Mouse (Mus musculus): ENCODE measurements around the gene Hrg. TPM values are rescaled to one million over a fixed set of nuclear protein-coding genes. Genes with fewer than 3 reads are reported as not detected.

The Hrg gene
- 0.60 TPM in 1 of 2 replicates, not detected in the other for polyA plus RNA-seq (2012; rRNA removed)

- Histone ChIP-seq H3K27me3 (ENCODE audit: control insufficient read depth, insufficient read depth, low read length) (no peaks in the 10 kb centered on the region), H3K27ac (ENCODE audit: control insufficient read depth, insufficient read depth, low read length) (no peak within 1 kb of the TSS), H3K36me3 (ENCODE audit: control insufficient read depth, insufficient read depth, low read length) (no peaks in the 10 kb centered on the region), H3K4me1 (replicated peaks; ENCODE audit: control insufficient read depth, insufficient read depth, low read length) (no peaks in the 10 kb centered on the region), H3K4me3 (ENCODE audit: control insufficient read depth, insufficient read depth, low read length) (no peak within 1 kb of the TSS)
- TF ChIP-seq CTCF (IDR thresholded peaks at IDR 0.05; ENCODE audit: borderline replicate concordance, control insufficient read depth, extremely low read depth, insufficient read depth, low read length, poor library complexity), result no peak
- TF ChIP-seq POLR2A (IDR thresholded peaks at IDR 0.05; ENCODE audit: control insufficient read depth, extremely low read depth, insufficient read depth, low read length, poor library complexity), result no peak
- 95% methylated on average over 6 of the region's 6 CpGs for WGBS
- DNase-seq, result no peak
These were observed at the start of gene Hrg for GRCm38 (mm10) chr16:22950840-22951395. Gene Hrg (plus strand): TSS chr16:22951072.

- Histone ChIP-seq H3K27me3 (ENCODE audit: control insufficient read depth, insufficient read depth, low read length) (no peaks in the 10 kb centered on the region), H3K27ac (ENCODE audit: control insufficient read depth, insufficient read depth, low read length) (no peak overlapping the region), H3K4me1 (replicated peaks; ENCODE audit: control insufficient read depth, insufficient read depth, low read length) (no peaks in the 10 kb centered on the region), H3K36me3 (ENCODE audit: control insufficient read depth, insufficient read depth, low read length) (no peaks in the 10 kb centered on the region), H3K4me3 (ENCODE audit: control insufficient read depth, insufficient read depth, low read length) (no peak overlapping the region)
- TF ChIP-seq CTCF (IDR thresholded peaks at IDR 0.05; ENCODE audit: borderline replicate concordance, control insufficient read depth, extremely low read depth, insufficient read depth, low read length, poor library complexity) (no peak), POLR2A (IDR thresholded peaks at IDR 0.05; ENCODE audit: control insufficient read depth, extremely low read depth, insufficient read depth, low read length, poor library complexity) (no peak)
- no peak for DNase-seq
- 92% methylated on average over 3 of the region's 3 CpGs for WGBS
These were observed 49.5 kb upstream of the Hrg start for GRCm38 (mm10) chr16:22901326-22901725.

GRCm38 (mm10) chr16:22909290-22909689 is 41.6 kb upstream of the Hrg start:
- Histone ChIP-seq H3K4me3 (ENCODE audit: control insufficient read depth, insufficient read depth, low read length) (no peak overlapping the region), H3K36me3 (ENCODE audit: control insufficient read depth, insufficient read depth, low read length) (no peaks in the 10 kb centered on the region), H3K27ac (ENCODE audit: control insufficient read depth, insufficient read depth, low read length) (no peak overlapping the region), H3K27me3 (ENCODE audit: control insufficient read depth, insufficient read depth, low read length) (no peaks in the 10 kb centered on the region), H3K4me1 (replicated peaks; ENCODE audit: control insufficient read depth, insufficient read depth, low read length) (no peaks in the 10 kb centered on the region)
- TF ChIP-seq POLR2A (IDR thresholded peaks at IDR 0.05; ENCODE audit: control insufficient read depth, extremely low read depth, insufficient read depth, low read length, poor library complexity), result no peak
- no peak for TF ChIP-seq CTCF (IDR thresholded peaks at IDR 0.05; ENCODE audit: borderline replicate concordance, control insufficient read depth, extremely low read depth, insufficient read depth, low read length, poor library complexity)
- WGBS, result 94% methylated on average over 6 of the region's 6 CpGs
- DNase-seq, result no peak

- TF ChIP-seq POLR2A (IDR thresholded peaks at IDR 0.05; ENCODE audit: control insufficient read depth, extremely low read depth, insufficient read depth, low read length, poor library complexity) (no peak), CTCF (IDR thresholded peaks at IDR 0.05; ENCODE audit: borderline replicate concordance, control insufficient read depth, extremely low read depth, insufficient read depth, low read length, poor library complexity) (no peak)
- H3K4me1 ChIP-seq (replicated peaks; ENCODE audit: control insufficient read depth, insufficient read depth, low read length), result no peaks in the 10 kb centered on the region
- 91% methylated on average over 3 of the region's 3 CpGs for WGBS
- no peaks in the 10 kb centered on the region for H3K36me3 ChIP-seq (ENCODE audit: control insufficient read depth, insufficient read depth, low read length)
- H3K27me3 ChIP-seq (ENCODE audit: control insufficient read depth, insufficient read depth, low read length), result no peaks in the 10 kb centered on the region
- no peak for DNase-seq
- H3K4me3 ChIP-seq (ENCODE audit: control insufficient read depth, insufficient read depth, low read length), result no peak overlapping the region
- no peak overlapping the region for H3K27ac ChIP-seq (ENCODE audit: control insufficient read depth, insufficient read depth, low read length)
These were observed 38.9 kb upstream of the Hrg start for GRCm38 (mm10) chr16:22911986-22912385.

GRCm38 (mm10) chr16:22912886-22913285 is 38.0 kb upstream of the Hrg start:
- Histone ChIP-seq H3K27ac (ENCODE audit: control insufficient read depth, insufficient read depth, low read length) (no peak overlapping the region), H3K27me3 (ENCODE audit: control insufficient read depth, insufficient read depth, low read length) (no peaks in the 10 kb centered on the region), H3K4me1 (replicated peaks; ENCODE audit: control insufficient read depth, insufficient read depth, low read length) (no peaks in the 10 kb centered on the region), H3K4me3 (ENCODE audit: control insufficient read depth, insufficient read depth, low read length) (no peak overlapping the region), H3K36me3 (ENCODE audit: control insufficient read depth, insufficient read depth, low read length) (no peaks in the 10 kb centered on the region)
- 95% methylated on average over 6 of the region's 6 CpGs for WGBS
- TF ChIP-seq POLR2A (IDR thresholded peaks at IDR 0.05; ENCODE audit: control insufficient read depth, extremely low read depth, insufficient read depth, low read length, poor library complexity) (no peak), CTCF (IDR thresholded peaks at IDR 0.05; ENCODE audit: borderline replicate concordance, control insufficient read depth, extremely low read depth, insufficient read depth, low read length, poor library complexity) (no peak)
- no peak for DNase-seq

GRCm38 (mm10) chr16:22914276-22914675 is 36.6 kb upstream of the Hrg start:
- DNase-seq, result no peak
- Histone ChIP-seq H3K4me1 (replicated peaks; ENCODE audit: control insufficient read depth, insufficient read depth, low read length) (no peaks in the 10 kb centered on the region), H3K4me3 (ENCODE audit: control insufficient read depth, insufficient read depth, low read length) (no peak overlapping the region), H3K36me3 (ENCODE audit: control insufficient read depth, insufficient read depth, low read length) (no peaks in the 10 kb centered on the region), H3K27me3 (ENCODE audit: control insufficient read depth, insufficient read depth, low read length) (no peaks in the 10 kb centered on the region), H3K27ac (ENCODE audit: control insufficient read depth, insufficient read depth, low read length) (no peak overlapping the region)
- TF ChIP-seq CTCF (IDR thresholded peaks at IDR 0.05; ENCODE audit: borderline replicate concordance, control insufficient read depth, extremely low read depth, insufficient read depth, low read length, poor library complexity), result no peak
- no peak for TF ChIP-seq POLR2A (IDR thresholded peaks at IDR 0.05; ENCODE audit: control insufficient read depth, extremely low read depth, insufficient read depth, low read length, poor library complexity)

- Histone ChIP-seq H3K27ac (ENCODE audit: control insufficient read depth, insufficient read depth, low read length) (no peak within 1 kb of the TSS), H3K36me3 (ENCODE audit: control insufficient read depth, insufficient read depth, low read length) (no peaks in the 10 kb centered on the region), H3K4me1 (replicated peaks; ENCODE audit: control insufficient read depth, insufficient read depth, low read length) (no peaks in the 10 kb centered on the region), H3K4me3 (ENCODE audit: control insufficient read depth, insufficient read depth, low read length) (no peak within 1 kb of the TSS), H3K27me3 (ENCODE audit: control insufficient read depth, insufficient read depth, low read length) (no peaks in the 10 kb centered on the region)
- no peak for DNase-seq
- WGBS, result 96% methylated on average over 5 of the region's 5 CpGs
- TF ChIP-seq CTCF (IDR thresholded peaks at IDR 0.05; ENCODE audit: borderline replicate concordance, control insufficient read depth, extremely low read depth, insufficient read depth, low read length, poor library complexity), result no peak
These were observed 32.8 kb upstream of the Hrg start, which contains the start of gene Fetub for GRCm38 (mm10) chr16:22918034-22918433. Gene Fetub (plus strand): TSS chr16:22918334.

Measured in thymus, adult 2 months (tissue).